Mouse (Mus musculus): ENCODE data around the gene Gcnt3. TPM values are rescaled to one million over a fixed set of nuclear protein-coding genes. Genes with fewer than 3 reads are reported as not detected.

The Gcnt3 gene
- polyA plus RNA-seq (2016; fragmentation: Nextera tagmentation; extraction: Ambion mirVana): not detected in 2 replicates

GRCm38 (mm10) chr9:70037988-70038387 is at the start of gene Gcnt3:
TSS of gene Gcnt3 (minus strand) at chr9:70038088.
- Histone ChIP-seq H3K9ac (no peak within 1 kb of the TSS), H3K27ac (no peak within 1 kb of the TSS), H3K36me3 (no peaks in the 10 kb centered on the region), H3K9me3 (no peaks in the 10 kb centered on the region), H3K27me3 (replicated peaks) (no peaks in the 10 kb centered on the region), H3K4me3 (no peak within 1 kb of the TSS), H3K4me2 (replicated peaks) (no peak within 1 kb of the TSS), H3K4me1 (no peaks in the 10 kb centered on the region; the same call in 1 of the 2 replicates)
- ATAC-seq (ENCODE audit: low FRiP score, low read depth): no peak
- WGBS: 92% methylated on average over 7 of the region's 7 CpGs

- Histone ChIP-seq H3K4me3 (no peak overlapping the region), H3K27ac (no peak overlapping the region), H3K36me3 (no peaks in the 10 kb centered on the region), H3K4me1 (no peaks in the 10 kb centered on the region), H3K4me2 (replicated peaks) (no peak overlapping the region), H3K9me3 (no peaks in the 10 kb centered on the region), H3K9ac (no peak overlapping the region), H3K27me3 (replicated peaks) (no peaks in the 10 kb centered on the region)
- ATAC-seq (ENCODE audit: low FRiP score, low read depth): no peak
- WGBS: 70% methylated on average over 5 of the region's 5 CpGs
Measured at GRCm38 (mm10) chr9:70087379-70087778, 49.5 kb upstream of the Gcnt3 start.

GRCm38 (mm10) chr9:70086091-70086490 is 48.2 kb upstream of the Gcnt3 start:
- no peaks in the 10 kb centered on the region for H3K4me1 ChIP-seq
- no peaks in the 10 kb centered on the region for H3K36me3 ChIP-seq
- H3K4me3 ChIP-seq: no peak overlapping the region
- H3K27me3 ChIP-seq (replicated peaks): no peaks in the 10 kb centered on the region
- 41% methylated on average over 6 of the region's 6 CpGs for whole genome bisulfite sequencing
- no peak overlapping the region for H3K27ac ChIP-seq
- H3K9ac ChIP-seq: no peak overlapping the region
- H3K4me2 ChIP-seq (replicated peaks): no peak overlapping the region
- no peaks in the 10 kb centered on the region for H3K9me3 ChIP-seq
- no peak for ATAC-seq (ENCODE audit: low FRiP score, low read depth)

- H3K27me3 ChIP-seq (replicated peaks): no peaks in the 10 kb centered on the region
- H3K4me2 ChIP-seq (replicated peaks): no peak overlapping the region
- H3K4me1 ChIP-seq: no peaks in the 10 kb centered on the region
- no peak for ATAC-seq (ENCODE audit: low FRiP score, low read depth)
- no peak overlapping the region for H3K27ac ChIP-seq
- no peaks in the 10 kb centered on the region for H3K9me3 ChIP-seq
- H3K4me3 ChIP-seq: no peak overlapping the region
- no peak overlapping the region for H3K9ac ChIP-seq
- 63% methylated on average over 11 of the region's 11 CpGs for WGBS
- H3K36me3 ChIP-seq: no peaks in the 10 kb centered on the region
Measured at GRCm38 (mm10) chr9:70084107-70084506, 46.2 kb upstream of the Gcnt3 start.

GRCm38 (mm10) chr9:70082357-70083204 is 44.7 kb upstream of the Gcnt3 start:
- H3K9me3 ChIP-seq: no peaks in the 10 kb centered on the region
- no peak for ATAC-seq (ENCODE audit: low FRiP score, low read depth)
- WGBS: 66% methylated on average over 25 of the region's 25 CpGs

GRCm38 (mm10) chr9:70081767-70082166 is 43.9 kb upstream of the Gcnt3 start:
- H3K9me3 ChIP-seq: no peaks in the 10 kb centered on the region
- no peaks in the 10 kb centered on the region for H3K36me3 ChIP-seq
- H3K27ac ChIP-seq: no peak overlapping the region
- no peaks in the 10 kb centered on the region for H3K4me1 ChIP-seq
- no peaks in the 10 kb centered on the region for H3K27me3 ChIP-seq (replicated peaks)
- WGBS: 96% methylated on average over 7 of the region's 7 CpGs
- no peak for ATAC-seq (ENCODE audit: low FRiP score, low read depth)
- H3K9ac ChIP-seq: no peak overlapping the region
- no peak overlapping the region for H3K4me3 ChIP-seq
- H3K4me2 ChIP-seq (replicated peaks): no peak overlapping the region

More at GRCm38 (mm10) chr9:70082357-70083204, 44.7 kb upstream of the Gcnt3 start:
- Histone ChIP-seq H3K9ac (no peak overlapping the region), H3K4me2 (replicated peaks) (no peak overlapping the region), H3K27ac (no peak overlapping the region), H3K4me3 (no peak overlapping the region), H3K36me3 (no peaks in the 10 kb centered on the region), H3K27me3 (replicated peaks) (no peaks in the 10 kb centered on the region), H3K4me1 (no peaks in the 10 kb centered on the region)

- H3K36me3 ChIP-seq: no peaks in the 10 kb centered on the region
- H3K4me3 ChIP-seq: no peak overlapping the region
- H3K27me3 ChIP-seq (replicated peaks): no peaks in the 10 kb centered on the region
- no peak overlapping the region for H3K27ac ChIP-seq
- H3K9me3 ChIP-seq: no peaks in the 10 kb centered on the region
- H3K4me2 ChIP-seq (replicated peaks): no peak overlapping the region
- no peaks in the 10 kb centered on the region for H3K4me1 ChIP-seq
- WGBS: 82% methylated on average over 2 of the region's 2 CpGs
- no peak for ATAC-seq (ENCODE audit: low FRiP score, low read depth)
- no peak overlapping the region for H3K9ac ChIP-seq
Measured at GRCm38 (mm10) chr9:70080976-70081375, 43.1 kb upstream of the Gcnt3 start.

- WGBS: 85% methylated on average over 9 of the region's 9 CpGs
- Histone ChIP-seq H3K27me3 (replicated peaks) (no peaks in the 10 kb centered on the region), H3K4me3 (no peak overlapping the region), H3K9me3 (no peaks in the 10 kb centered on the region), H3K9ac (no peak overlapping the region), H3K4me1 (no peaks in the 10 kb centered on the region), H3K4me2 (replicated peaks) (no peak overlapping the region), H3K27ac (no peak overlapping the region), H3K36me3 (no peaks in the 10 kb centered on the region)
- ATAC-seq (ENCODE audit: low FRiP score, low read depth): no peak
Measured at GRCm38 (mm10) chr9:70080027-70080800, 42.3 kb upstream of the Gcnt3 start.

- H3K4me2 ChIP-seq (replicated peaks): no peak overlapping the region
- no peak overlapping the region for H3K9ac ChIP-seq
- H3K27me3 ChIP-seq (replicated peaks): no peaks in the 10 kb centered on the region
- no peaks in the 10 kb centered on the region for H3K9me3 ChIP-seq
- H3K4me1 ChIP-seq: no peaks in the 10 kb centered on the region
- ATAC-seq (ENCODE audit: low FRiP score, low read depth): no peak
- 87% methylated on average over 3 of the region's 3 CpGs for WGBS
- H3K4me3 ChIP-seq: no peak overlapping the region
- no peak overlapping the region for H3K27ac ChIP-seq
- no peaks in the 10 kb centered on the region for H3K36me3 ChIP-seq
Measured at GRCm38 (mm10) chr9:70078034-70078433, 40.1 kb upstream of the Gcnt3 start.

GRCm38 (mm10) chr9:70077170-70077569 is 39.3 kb upstream of the Gcnt3 start:
- Histone ChIP-seq H3K4me2 (replicated peaks) (no peak overlapping the region), H3K27me3 (replicated peaks) (no peaks in the 10 kb centered on the region), H3K4me1 (no peaks in the 10 kb centered on the region), H3K36me3 (no peaks in the 10 kb centered on the region), H3K27ac (no peak overlapping the region), H3K9ac (no peak overlapping the region), H3K4me3 (no peak overlapping the region), H3K9me3 (no peaks in the 10 kb centered on the region)
- WGBS: 70% methylated on average over 7 of the region's 7 CpGs
- no peak for ATAC-seq (ENCODE audit: low FRiP score, low read depth)

GRCm38 (mm10) chr9:70072387-70072786 is 34.5 kb upstream of the Gcnt3 start:
- Histone ChIP-seq H3K4me1 (no peaks in the 10 kb centered on the region), H3K4me3 (no peak overlapping the region)
- 87% methylated on average over 8 of the region's 8 CpGs for WGBS

GRCm38 (mm10) chr9:70069961-70070435 is 32.1 kb upstream of the Gcnt3 start:
- H3K27me3 ChIP-seq (replicated peaks): no peaks in the 10 kb centered on the region

More at GRCm38 (mm10) chr9:70072387-70072786, 34.5 kb upstream of the Gcnt3 start:
- ATAC-seq (ENCODE audit: low FRiP score, low read depth): no peak
- Histone ChIP-seq H3K27me3 (replicated peaks) (no peaks in the 10 kb centered on the region), H3K9me3 (no peaks in the 10 kb centered on the region), H3K36me3 (no peaks in the 10 kb centered on the region), H3K27ac (no peak overlapping the region), H3K9ac (no peak overlapping the region), H3K4me2 (replicated peaks) (no peak overlapping the region)

More at GRCm38 (mm10) chr9:70069961-70070435, 32.1 kb upstream of the Gcnt3 start:
- H3K4me1 ChIP-seq: no peaks in the 10 kb centered on the region
- no peak overlapping the region for H3K4me3 ChIP-seq
- H3K4me2 ChIP-seq (replicated peaks): no peak overlapping the region
- 64% methylated on average over 8 of the region's 8 CpGs for WGBS
- H3K36me3 ChIP-seq: no peaks in the 10 kb centered on the region
- H3K9ac ChIP-seq: no peak overlapping the region
- no peaks in the 10 kb centered on the region for H3K9me3 ChIP-seq
- H3K27ac ChIP-seq: no peak overlapping the region
- no peak for ATAC-seq (ENCODE audit: low FRiP score, low read depth)
